Mouse (Mus musculus) forebrain, embryonic 14.5 days (tissue): ENCODE results near the gene Ino80d. TPM values are rescaled to one million over a fixed set of nuclear protein-coding genes. Genes with fewer than 3 reads are reported as not detected.
A peak's percentile ranks its signal among the peaks of the same experiment; 100 is the strongest.

ENCODE experiments used
- ATAC-seq: fragments of 200-750 bp; cut with Nextera tagmentation; 2 replicates; pipeline ENCODE4 v1.8.0; 2017; ENCODE audit warnings: mild to moderate bottlenecking, moderate library complexity
- DNase-seq: peaks from one replicate; pipeline ENCODE4 v3.0.0-alpha.2; 2015; ENCODE audit warnings: low spot score
- H3K27ac ChIP-seq: fragments of 300-500 bp; sonication (generic); 2 replicates; pipeline ENCODE4 v1.5.1; 2014; ENCODE audit warnings: low read depth, mild to moderate bottlenecking, control low read depth, low read length, moderate library complexity
- H3K27me3 ChIP-seq: fragments of 300-500 bp; sonication (generic); replicated peaks from 2 replicates; pipeline ENCODE4 v1.6.1; 2014; ENCODE audit warnings: low read length, control low read depth, mixed read lengths; ENCODE audit not compliant: control insufficient read depth, insufficient read depth
- H3K36me3 ChIP-seq: fragments of 300-500 bp; sonication (generic); 2 replicates; pipeline ENCODE4 v1.6.1; 2014; ENCODE audit warnings: low read length, control low read depth; ENCODE audit not compliant: control insufficient read depth, insufficient read depth
- H3K4me1 ChIP-seq: fragments of 300-500 bp; sonication (generic); 2 replicates; pipeline ENCODE4 v1.6.1; 2014; ENCODE audit warnings: antibody characterized with exemption, low read length, control low read depth; ENCODE audit not compliant: control insufficient read depth, insufficient read depth
- H3K4me2 ChIP-seq: fragments of 300-500 bp; sonication (generic); 2 replicates; pipeline ENCODE4 v1.6.1; 2014; ENCODE audit warnings: mild to moderate bottlenecking, control low read depth, low read length
- H3K4me3 ChIP-seq: fragments of 300-500 bp; sonication (generic); 2 replicates; pipeline ENCODE4 v1.5.1; 2014; ENCODE audit warnings: low read depth, low read length, control low read depth
- H3K9ac ChIP-seq: fragments of 300-500 bp; sonication (generic); 2 replicates; pipeline ENCODE4 v1.6.1; 2014; ENCODE audit warnings: mild to moderate bottlenecking, low read length, control low read depth, moderate library complexity
- H3K9me3 ChIP-seq: fragments of 300-500 bp; sonication (generic); replicated peaks from 2 replicates; pipeline ENCODE4 v1.6.1; 2016; ENCODE audit warnings: low read length, control low read depth, mixed read lengths; ENCODE audit not compliant: control insufficient read depth
- WGBS: fragments of 180-500 bp; shearing (Covaris S2); extraction: QIAGEN DNeasy Blood & Tissue Kit; methylation state at CpG from one replicate; pipeline ENCODE4 v1.1.7; 2014; 5-methylcytosine and 5-hydroxymethylcytosine counted together
- polyA plus RNA-seq: library from polyadenylated mRNA; unstranded; fragments of >200 nt; fragmentation: Nextera tagmentation; extraction: Ambion mirVana; gene quantifications from 2 replicates; pipeline ENCODE4 v1.2.1, GENCODE M21; 2014

Gene Ino80d
- polyA plus RNA-seq, 1 experiment from 2014 or later, result 4.7 TPM

GRCm38 (mm10) chr1:62953036-62953435, 161.4 kb downstream of the Ino80d start:
- H3K4me1 ChIP-seq, result no peaks in the 10 kb centered on the region
- H3K4me2 ChIP-seq, result no peak overlapping the region
- ATAC-seq, result no peak
- no peaks in the 10 kb centered on the region for H3K27me3 ChIP-seq
- DNase-seq, result no peak
- no peak overlapping the region for H3K4me3 ChIP-seq
- H3K27ac ChIP-seq, result no peak overlapping the region
- H3K9ac ChIP-seq, result no peak overlapping the region
- H3K9me3 ChIP-seq, result no peaks in the 10 kb centered on the region
- H3K36me3 ChIP-seq, result no peaks in the 10 kb centered on the region
- 93% methylated on average over 4 of the region's 4 CpGs for WGBS

DNA sequence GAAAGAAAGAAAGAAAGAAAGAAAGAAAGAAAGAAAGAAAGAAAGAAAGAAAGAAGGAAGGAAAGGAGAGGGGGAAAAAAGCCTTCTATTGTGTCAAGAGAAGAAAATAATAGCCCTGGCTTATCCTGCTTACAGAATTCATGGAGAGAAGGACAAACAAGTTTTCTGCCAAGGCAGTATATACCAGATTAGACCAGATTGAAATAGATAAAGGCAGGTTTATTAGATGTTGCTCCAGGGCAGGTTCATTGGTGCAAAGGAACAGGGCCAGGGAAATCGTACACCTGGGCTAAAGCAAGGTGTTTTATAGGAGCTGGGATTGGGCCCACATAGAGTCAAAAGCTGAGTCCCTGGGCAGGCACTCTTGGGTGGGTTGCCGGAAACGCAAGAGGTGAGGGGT, 162.1 kb downstream of the Ino80d start:
- H3K4me3 ChIP-seq, result no peak overlapping the region
- 87% methylated on average over 3 of the region's 3 CpGs for WGBS
- no peaks in the 10 kb centered on the region for H3K27me3 ChIP-seq
- no peak overlapping the region for H3K9ac ChIP-seq
- no peak for DNase-seq
- no peaks in the 10 kb centered on the region for H3K9me3 ChIP-seq
- H3K36me3 ChIP-seq, result no peaks in the 10 kb centered on the region
- H3K4me2 ChIP-seq, result no peak overlapping the region
- H3K27ac ChIP-seq, result no peak overlapping the region
- ATAC-seq, result no peak
- no peaks in the 10 kb centered on the region for H3K4me1 ChIP-seq

DNA sequence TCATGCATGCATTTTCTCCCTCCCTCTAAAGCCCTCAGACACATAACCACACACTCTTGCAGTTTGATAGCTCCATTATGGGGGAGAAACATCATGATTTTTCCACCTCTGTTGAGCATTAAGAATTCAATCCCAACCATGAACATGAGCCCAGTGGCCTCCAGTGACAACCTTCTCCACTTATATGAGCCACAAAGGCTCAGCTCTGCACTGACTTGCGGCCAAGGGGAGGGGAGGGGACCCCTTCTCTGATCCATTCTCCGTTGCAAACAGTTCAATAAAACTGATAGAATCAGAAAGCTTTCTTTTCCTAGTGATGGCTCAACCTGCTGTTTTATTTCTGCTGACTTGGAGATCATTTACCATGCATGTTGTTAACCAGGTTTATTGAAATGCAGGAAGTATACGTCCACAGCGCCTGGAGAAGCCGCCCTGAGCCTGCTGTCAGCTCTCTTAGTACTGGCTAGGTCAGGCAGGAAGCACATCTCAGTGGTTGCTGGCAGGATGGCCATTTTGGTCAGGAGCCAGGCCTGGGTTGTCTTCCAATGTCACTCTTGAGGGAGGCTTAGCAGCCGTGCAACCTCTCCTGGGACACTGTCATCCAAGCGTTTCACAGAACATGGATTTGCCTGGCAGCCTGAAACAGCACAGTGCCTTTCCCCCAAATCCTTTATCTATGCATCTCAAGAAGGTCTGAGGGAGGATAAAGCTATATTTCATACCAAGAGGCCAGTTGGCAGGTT, 163.2 kb downstream of the Ino80d start:
- Histone ChIP-seq H3K9me3 (no peaks in the 10 kb centered on the region), H3K27me3 (no peaks in the 10 kb centered on the region), H3K9ac (no peak overlapping the region), H3K36me3 (no peaks in the 10 kb centered on the region), H3K27ac (no peak overlapping the region), H3K4me1 (no peaks in the 10 kb centered on the region), H3K4me3 (no peak overlapping the region), H3K4me2 (no peak overlapping the region)
- DNase-seq (peak; percentile 43), ATAC-seq (no peak)
- WGBS, result 67% methylated on average over 7 of the region's 7 CpGs

GRCm38 (mm10) chr1:62950526-62950925, 163.9 kb downstream of the Ino80d start:
- Histone ChIP-seq H3K4me3 (no peak overlapping the region), H3K4me1 (no peaks in the 10 kb centered on the region), H3K9ac (no peak overlapping the region), H3K27ac (no peak overlapping the region), H3K9me3 (no peaks in the 10 kb centered on the region), H3K27me3 (no peaks in the 10 kb centered on the region), H3K4me2 (no peak overlapping the region), H3K36me3 (no peaks in the 10 kb centered on the region)
- 87% methylated on average over 9 of the region's 9 CpGs for WGBS
- ATAC-seq, result no peak
- no peak for DNase-seq

GRCm38 (mm10) chr1:62947807-62948206, 166.7 kb downstream of the Ino80d start:
- Histone ChIP-seq H3K27ac (no peak overlapping the region), H3K4me1 (no peaks in the 10 kb centered on the region), H3K4me2 (no peak overlapping the region), H3K9ac (no peak overlapping the region), H3K9me3 (no peaks in the 10 kb centered on the region), H3K27me3 (no peaks in the 10 kb centered on the region), H3K36me3 (no peaks in the 10 kb centered on the region), H3K4me3 (no peak overlapping the region)
- ATAC-seq, result no peak
- DNase-seq, result no peak

GRCm38 (mm10) chr1:62946987-62947386, 167.5 kb downstream of the Ino80d start:
- no peaks in the 10 kb centered on the region for H3K9me3 ChIP-seq
- WGBS, result 72% methylated on average over 5 of the region's 5 CpGs
- ATAC-seq (no peak), DNase-seq (no peak)
- H3K27ac ChIP-seq, result no peak overlapping the region
- H3K36me3 ChIP-seq, result no peaks in the 10 kb centered on the region
- no peak overlapping the region for H3K4me2 ChIP-seq
- no peaks in the 10 kb centered on the region for H3K4me1 ChIP-seq
- no peaks in the 10 kb centered on the region for H3K27me3 ChIP-seq
- no peak overlapping the region for H3K9ac ChIP-seq
- H3K4me3 ChIP-seq, result no peak overlapping the region

- Histone ChIP-seq H3K9me3 (no peaks in the 10 kb centered on the region), H3K4me2 (peak overlapping the region; percentile 26), H3K27ac (peak overlapping the region; percentile 44; the same call in 1 of the 2 replicates), H3K27me3 (peaks cover 23% of the 10 kb centered on the region), H3K4me3 (no peak overlapping the region), H3K36me3 (no peaks in the 10 kb centered on the region), H3K9ac (no peak overlapping the region), H3K4me1 (peaks cover 17% of the 10 kb centered on the region)
- ATAC-seq (peak; percentile 56), DNase-seq (peak; percentile 52)
- WGBS, result 23% methylated on average over 10 of the region's 10 CpGs
Observed at GRCm38 (mm10) chr1:62934752-62935329, 179.6 kb downstream of the Ino80d start.

- no peaks in the 10 kb centered on the region for H3K9me3 ChIP-seq
- ATAC-seq (peak; percentile 86), DNase-seq (peak; percentile 93)
- H3K4me2 ChIP-seq, result peak overlapping the region; percentile 26
- H3K4me3 ChIP-seq, result no peak overlapping the region
- H3K27ac ChIP-seq, result peak overlapping the region; percentile 15; the same call in 1 of the 2 replicates
- H3K9ac ChIP-seq, result no peak overlapping the region
- peaks cover 25% of the 10 kb centered on the region for H3K27me3 ChIP-seq
- 4% methylated on average over 9 of the region's 9 CpGs for WGBS
- peaks cover 17% of the 10 kb centered on the region for H3K4me1 ChIP-seq
- no peaks in the 10 kb centered on the region for H3K36me3 ChIP-seq
Observed at GRCm38 (mm10) chr1:62934100-62934513, 180.4 kb downstream of the Ino80d start.
